Mouse (Mus musculus): ENCODE data around the gene Il17f.
A peak's percentile ranks its signal among the peaks of the same experiment; 100 is the strongest.
"Not testable (repeated sequence)": the region's sequence is repeated elsewhere in the genome, so short reads cannot be mapped to it uniquely, and the experiment has no call there.

Il17f gene

GRCm38 (mm10) chr1:20787046-20787445 is 3.4 kb downstream of the Il17f start:
- DNase-seq (ENCODE audit: low spot score in 2 of 2) = no peak

GRCm38 (mm10) chr1:20778366-20778765 is 12.1 kb downstream of the Il17f start:
- no peak for DNase-seq (ENCODE audit: low spot score in 2 of 2)

- not testable (repeated sequence) for DNase-seq (ENCODE audit: low spot score in 2 of 2)
These were observed 16.2 kb downstream of the Il17f start for GRCm38 (mm10) chr1:20774026-20774730.

- DNase-seq (ENCODE audit: low spot score in 2 of 2) = no peak
These were observed 23.9 kb downstream of the Il17f start for GRCm38 (mm10) chr1:20766526-20766925.

- DNase-seq (ENCODE audit: low spot score in 2 of 2) = no peak
These were observed 29.0 kb downstream of the Il17f start for GRCm38 (mm10) chr1:20761411-20761810.

GRCm38 (mm10) chr1:20760331-20760730 is 30.1 kb downstream of the Il17f start:
- no peak for DNase-seq (ENCODE audit: low spot score in 2 of 2)

GRCm38 (mm10) chr1:20759799-20760198 is 30.6 kb downstream of the Il17f start:
- DNase-seq (ENCODE audit: low spot score in 2 of 2) = peak in 1 of 2 experiments; percentile 23

- no peak for DNase-seq (ENCODE audit: low spot score in 2 of 2)
These were observed 32.8 kb downstream of the Il17f start for GRCm38 (mm10) chr1:20757586-20757985.

GRCm38 (mm10) chr1:20754439-20754838 is 36.0 kb downstream of the Il17f start:
- DNase-seq (ENCODE audit: low spot score in 2 of 2) = no peak

GRCm38 (mm10) chr1:20740496-20740998 is 49.9 kb downstream of the Il17f start:
- no peak for DNase-seq (ENCODE audit: low spot score in 2 of 2)

GRCm38 (mm10) chr1:20738483-20738882 is 51.9 kb downstream of the Il17f start:
- no peak for DNase-seq (ENCODE audit: low spot score in 2 of 2)

GRCm38 (mm10) chr1:20736572-20736971 is 53.8 kb downstream of the Il17f start:
- no peak for DNase-seq (ENCODE audit: low spot score in 2 of 2)

GRCm38 (mm10) chr1:20730903-20731302 is 59.5 kb downstream of the Il17f start, which contains the start of gene Il17a:
Gene Il17a, plus strand, starts transcription at chr1:20730905.
- no peak for DNase-seq (ENCODE audit: low spot score in 2 of 2)

Data from frontal cortex, postnatal 10 days (tissue).